Mouse (Mus musculus): ENCODE results near the gene Zfp385c.
"Not testable (repeated sequence)": the region's sequence is repeated elsewhere in the genome, so short reads cannot be mapped to it uniquely, and the experiment has no call there.

The Zfp385c gene

GRCm38 (mm10) chr11:100688443-100688842 lies 3.8 kb downstream of the Zfp385c start:
- no peak for DNase-seq (ENCODE audit: low spot score)

- DNase-seq (ENCODE audit: low spot score) = no peak
These were observed 5.0 kb downstream of the Zfp385c start for GRCm38 (mm10) chr11:100687265-100687664.

GRCm38 (mm10) chr11:100685371-100685770 lies 6.9 kb downstream of the Zfp385c start:
- DNase-seq (ENCODE audit: low spot score) = no peak

GRCm38 (mm10) chr11:100684084-100684483 lies 8.2 kb downstream of the Zfp385c start:
- DNase-seq (ENCODE audit: low spot score) = no peak

GRCm38 (mm10) chr11:100682526-100682925 lies 9.7 kb downstream of the Zfp385c start:
- no peak for DNase-seq (ENCODE audit: low spot score)

GRCm38 (mm10) chr11:100681826-100682225 lies 10.4 kb downstream of the Zfp385c start:
- DNase-seq (ENCODE audit: low spot score) = no peak

- DNase-seq (ENCODE audit: low spot score) = no peak
These were observed 14.4 kb downstream of the Zfp385c start for GRCm38 (mm10) chr11:100677810-100678209.

GRCm38 (mm10) chr11:100673169-100673568 lies 19.1 kb downstream of the Zfp385c start:
- no peak for DNase-seq (ENCODE audit: low spot score)

- no peak for DNase-seq (ENCODE audit: low spot score)
These were observed 20.3 kb downstream of the Zfp385c start for GRCm38 (mm10) chr11:100671956-100672355.

- no peak for DNase-seq (ENCODE audit: low spot score)
These were observed 21.2 kb downstream of the Zfp385c start for GRCm38 (mm10) chr11:100671049-100671448.

- no peak for DNase-seq (ENCODE audit: low spot score)
These were observed 32.4 kb downstream of the Zfp385c start for GRCm38 (mm10) chr11:100659806-100660205.

- no peak for DNase-seq (ENCODE audit: low spot score)
These were observed 35.8 kb downstream of the Zfp385c start for GRCm38 (mm10) chr11:100656458-100656857.

GRCm38 (mm10) chr11:100655589-100655988 lies 36.7 kb downstream of the Zfp385c start:
- DNase-seq (ENCODE audit: low spot score) = not testable (repeated sequence)

GRCm38 (mm10) chr11:100651748-100652147 lies 40.5 kb downstream of the Zfp385c start:
- DNase-seq (ENCODE audit: low spot score) = no peak

- no peak for DNase-seq (ENCODE audit: low spot score)
These were observed 41.0 kb downstream of the Zfp385c start for GRCm38 (mm10) chr11:100651205-100651604.

- no peak for DNase-seq (ENCODE audit: low spot score)
These were observed 43.9 kb downstream of the Zfp385c start for GRCm38 (mm10) chr11:100648405-100648804.

- no peak for DNase-seq (ENCODE audit: low spot score)
These were observed 46.0 kb downstream of the Zfp385c start for GRCm38 (mm10) chr11:100646265-100646664.

GRCm38 (mm10) chr11:100643612-100644575 lies 48.4 kb downstream of the Zfp385c start:
- DNase-seq (ENCODE audit: low spot score) = no peak

GRCm38 (mm10) chr11:100640159-100640906 lies 51.9 kb downstream of the Zfp385c start:
- DNase-seq (ENCODE audit: low spot score) = no peak

- DNase-seq (ENCODE audit: low spot score) = no peak
These were observed 57.7 kb downstream of the Zfp385c start for GRCm38 (mm10) chr11:100634530-100634929.

- no peak for DNase-seq (ENCODE audit: low spot score)
These were observed 63.3 kb downstream of the Zfp385c start for GRCm38 (mm10) chr11:100628862-100629352.

- DNase-seq (ENCODE audit: low spot score) = no peak
These were observed 64.2 kb downstream of the Zfp385c start for GRCm38 (mm10) chr11:100628056-100628455.
